9 mouse cellular contexts compared by ENCODE assay signal in the genomic region with DNA sequence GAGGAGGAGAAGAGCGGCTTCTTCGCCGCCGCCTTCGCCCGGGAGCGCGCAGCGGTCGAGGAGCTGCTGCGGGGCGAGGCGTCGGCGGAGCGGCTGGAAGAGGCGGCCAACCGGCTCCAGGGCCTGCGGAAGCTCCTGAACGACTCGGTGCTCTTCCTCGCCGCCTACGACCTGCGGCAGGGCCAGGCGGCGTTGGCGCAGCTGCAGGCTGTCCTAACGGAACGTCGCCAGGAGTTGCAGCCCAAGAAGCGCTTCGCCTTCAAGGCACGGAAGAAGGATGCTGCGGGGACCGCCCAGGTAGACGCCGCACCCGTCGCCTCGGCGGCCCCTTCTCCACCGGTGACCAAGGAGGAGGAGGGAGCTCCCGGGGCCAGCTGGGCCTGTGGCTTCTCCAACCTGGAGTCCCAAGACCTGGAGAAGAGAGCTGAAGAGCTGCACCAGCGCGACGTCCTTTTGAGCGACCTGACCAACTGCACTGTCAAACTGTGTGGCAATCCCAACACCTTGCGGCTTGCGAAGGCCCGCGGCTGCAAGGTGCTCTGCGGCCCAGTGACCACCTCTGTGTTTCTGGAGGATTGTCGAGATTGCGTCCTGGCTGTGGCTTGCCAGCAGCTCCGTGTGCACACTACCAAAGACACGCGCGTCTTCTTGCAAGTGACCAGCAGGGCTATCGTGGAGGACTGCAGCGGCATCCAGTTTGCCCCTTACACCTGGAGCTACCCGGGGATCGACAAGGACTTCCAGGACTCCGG. TPM values are rescaled to one million over a fixed set of nuclear protein-coding genes. Genes with fewer than 3 reads are reported as not detected.
A peak's percentile ranks its signal among the peaks of the same experiment; 100 is the strongest.
DNase-seq lines count a peak whose midpoint lies in the region; ATAC-seq lines count a peak whose summit lies in the region.
"Had no signal": no experiment of that assay in that cellular context is flagged by ENCODE, and none has a peak within 500 bp of the region (broad histone marks: within the 10 kb centered on the region; RNA-seq: fewer than 3 reads in every experiment).

No protein-coding gene starts in this region.

- intact Hi-C loops in gastrocnemius, postnatal 14 days (cut with DNase I; ENCODE audit: low total_unique reads), result no loop called here

- no peaks in the 10 kb centered on the region for H3K9me3 ChIP-seq in intestine, embryonic 15.5 days
- no peaks in the 10 kb centered on the region for H3K9me3 ChIP-seq in liver, embryonic 11.5 days (ENCODE audit: control insufficient read depth, low read length)

- no peaks in the 10 kb centered on the region for H3K27me3 ChIP-seq in intestine, embryonic 15.5 days (replicated peaks)
- H3K27me3 ChIP-seq in liver, embryonic 11.5 days (replicated peaks; ENCODE audit: control insufficient read depth, insufficient read depth, low read length), result no peaks in the 10 kb centered on the region

- peak overlapping the region; percentile 87 for H3K27ac ChIP-seq in intestine, embryonic 15.5 days
- H3K27ac ChIP-seq in liver, embryonic 11.5 days (ENCODE audit: low read depth, low read length), result peak overlapping the region; percentile 76

- WGBS in intestine, embryonic 15.5 days, result under 1% methylated on average over 64 of the region's 64 CpGs
- whole genome bisulfite sequencing in liver, embryonic 11.5 days, result 2% methylated on average over 63 of the region's 64 CpGs

- H3K36me3 ChIP-seq in intestine, embryonic 15.5 days, result no peaks in the 10 kb centered on the region
- H3K36me3 ChIP-seq in liver, embryonic 11.5 days (ENCODE audit: control insufficient read depth, insufficient read depth, low read length), result peaks cover 7% of the 10 kb centered on the region

- peaks cover 19% of the 10 kb centered on the region; the same call in 1 of the 2 replicates for H3K4me1 ChIP-seq in intestine, embryonic 15.5 days (replicated peaks)
- H3K4me1 ChIP-seq in liver, embryonic 11.5 days (replicated peaks; ENCODE audit: control insufficient read depth, insufficient read depth, low read length), result peaks cover 27% of the 10 kb centered on the region

- ATAC-seq in intestine, embryonic 15.5 days, result peak; percentile 37
- peak; percentile 13; the same call in 1 of the 2 replicates for ATAC-seq in liver, embryonic 11.5 days (replicated peaks; ENCODE audit: low FRiP score)

- H3K4me2 ChIP-seq in intestine, embryonic 15.5 days (replicated peaks), result peak overlapping the region; percentile 91
- peak overlapping the region; percentile 99 for H3K4me2 ChIP-seq in liver, embryonic 11.5 days

- peak; percentile 73 for DNase-seq in right cerebral cortex, adult 18-20 months
- no peak for DNase-seq in right cerebral cortex, postnatal 25 days
- DNase-seq in cerebellum, adult 9-11 months, result peak; percentile 78
- peak; percentile 47 for DNase-seq in gastrocnemius, postnatal 14 days
- peak; percentile 67 for DNase-seq in liver, embryonic 11.5 days (ENCODE audit: low spot score)
- DNase-seq in natural killer cell, adult 2 months (ENCODE audit: low spot score in 2 of 2), result peak; percentile 15 to 22
- peak; percentile 51 to 53 for DNase-seq in thymus, postnatal 10 days (ENCODE audit: low spot score in 2 of 2)

- H3K4me3 ChIP-seq in intestine, embryonic 15.5 days (replicated peaks), result peak overlapping the region; percentile 90
- H3K4me3 ChIP-seq in liver, embryonic 11.5 days (ENCODE audit: low read depth, low read length), result peak overlapping the region; percentile 94

- H3K9ac ChIP-seq in intestine, embryonic 15.5 days, result peak overlapping the region; percentile 87
- H3K9ac ChIP-seq in liver, embryonic 11.5 days (ENCODE audit: low read depth, low read length), result peak overlapping the region; percentile 91

RNA-seq across cellular contexts. Expression of a gene that starts 0.5 kb away (rescaled TPM):
- total RNA-seq in gastrocnemius, postnatal 14 days (2021), result 10 to 100 TPM; 12.9 to 14.5 TPM
- 48.2 and 48.6 TPM in 2 replicates for polyA plus RNA-seq in intestine, embryonic 15.5 days (2015; fragmentation: Nextera tagmentation; extraction: Ambion mirVana)
- polyA plus RNA-seq in liver, embryonic 11.5 days (2014; fragmentation: Nextera tagmentation; extraction: Ambion mirVana), result 43.5 and 43.7 TPM in 2 replicates

RNA-seq across cellular contexts. Expression of a gene that starts 19.2 kb away (rescaled TPM):
- not detected for total RNA-seq in gastrocnemius, postnatal 14 days (2021)
- polyA plus RNA-seq in intestine, embryonic 15.5 days (2015; fragmentation: Nextera tagmentation; extraction: Ambion mirVana), result not detected in 2 replicates
- polyA plus RNA-seq in liver, embryonic 11.5 days (2014; fragmentation: Nextera tagmentation; extraction: Ambion mirVana), result not detected in 2 replicates
- polyA plus RNA-seq: large intestine, adult 2 months had no signal

RNA-seq across cellular contexts. Expression of a gene that starts 32.7 kb away (rescaled TPM):
- 10 to 100 TPM in 1 of 2 experiments, 1 to 10 TPM in 1; 9.4 to 10.5 TPM for total RNA-seq in gastrocnemius, postnatal 14 days (2021)
- polyA plus RNA-seq in intestine, embryonic 15.5 days (2015; fragmentation: Nextera tagmentation; extraction: Ambion mirVana), result 3.5 and 4.6 TPM in 2 replicates
- polyA plus RNA-seq in liver, embryonic 11.5 days (2014; fragmentation: Nextera tagmentation; extraction: Ambion mirVana), result 6.3 and 7.4 TPM in 2 replicates
